Mouse (Mus musculus): ENCODE results near the gene Btnl1.

Gene Btnl1

GRCm38 (mm10) chr17:34384699-34385098 is 7.8 kb downstream of the Btnl1 start:
- DNase-seq (ENCODE audit: low spot score in 2 of 2), result no peak

GRCm38 (mm10) chr17:34386656-34387055 is 9.7 kb downstream of the Btnl1 start:
- DNase-seq (ENCODE audit: low spot score in 2 of 2), result no peak

GRCm38 (mm10) chr17:34388513-34388912 is 11.6 kb downstream of the Btnl1 start:
- DNase-seq (ENCODE audit: low spot score in 2 of 2), result no peak

GRCm38 (mm10) chr17:34391507-34391906 is 14.6 kb downstream of the Btnl1 start:
- no peak for DNase-seq (ENCODE audit: low spot score in 2 of 2)

GRCm38 (mm10) chr17:34392321-34392720 is 15.4 kb downstream of the Btnl1 start:
- no peak for DNase-seq (ENCODE audit: low spot score in 2 of 2)

GRCm38 (mm10) chr17:34397357-34397756 is 20.4 kb downstream of the Btnl1 start:
- no peak for DNase-seq (ENCODE audit: low spot score in 2 of 2)

- peak in 1 of 2 experiments; percentile 49 for DNase-seq (ENCODE audit: low spot score in 2 of 2)
These were observed 21.3 kb downstream of the Btnl1 start for GRCm38 (mm10) chr17:34398058-34398710.

- peak; percentile 53 to 55 for DNase-seq (ENCODE audit: low spot score in 2 of 2)
These were observed 21.9 kb downstream of the Btnl1 start, which contains the start of gene BC051142 for GRCm38 (mm10) chr17:34398711-34399393. TSS of gene BC051142 (plus strand) at chr17:34398820.

GRCm38 (mm10) chr17:34399394-34399715 is 22.4 kb downstream of the Btnl1 start:
- no peak for DNase-seq (ENCODE audit: low spot score in 2 of 2)

- peak; percentile 20 to 23 for DNase-seq (ENCODE audit: low spot score in 2 of 2)
These were observed 34.2 kb downstream of the Btnl1 start for GRCm38 (mm10) chr17:34411117-34411516.

- DNase-seq (ENCODE audit: low spot score in 2 of 2), result no peak
These were observed 43.1 kb downstream of the Btnl1 start for GRCm38 (mm10) chr17:34420014-34420413.

- DNase-seq (ENCODE audit: low spot score in 2 of 2), result no peak
These were observed 50.7 kb downstream of the Btnl1 start for GRCm38 (mm10) chr17:34427597-34427996.
